Mouse (Mus musculus) mesoderm, embryonic 11.5 days (tissue): Measurements from ENCODE around the gene Pde4dip.

Experiments used
- DNase-seq: peaks from one replicate; pipeline ENCODE4 v3.0.0-alpha.2; 2012; ENCODE audit warnings: low read depth, low spot score

The Pde4dip gene

GRCm38 (mm10) chr3:97888168-97888901, at the start of gene Pde4dip:
Pde4dip (minus strand) TSS chr3:97888707.
- DNase-seq, result no peak

GRCm38 (mm10) chr3:97937945-97938266, 49.4 kb upstream of the Pde4dip start:
- DNase-seq, result no peak

- no peak for DNase-seq
Observed at GRCm38 (mm10) chr3:97937068-97937944, 48.8 kb upstream of the Pde4dip start.

- no peak for DNase-seq
Observed at GRCm38 (mm10) chr3:97934331-97935300, 46.1 kb upstream of the Pde4dip start.

- no peak for DNase-seq
Observed at GRCm38 (mm10) chr3:97933811-97934210, 45.3 kb upstream of the Pde4dip start.

GRCm38 (mm10) chr3:97933251-97933650, 44.7 kb upstream of the Pde4dip start:
- no peak for DNase-seq

GRCm38 (mm10) chr3:97932771-97933170, 44.3 kb upstream of the Pde4dip start:
- no peak for DNase-seq

- DNase-seq, result no peak
Observed at GRCm38 (mm10) chr3:97932131-97932530, 43.6 kb upstream of the Pde4dip start.

GRCm38 (mm10) chr3:97931310-97931885, 42.9 kb upstream of the Pde4dip start:
- DNase-seq, result no peak

GRCm38 (mm10) chr3:97930787-97931158, 42.3 kb upstream of the Pde4dip start:
- DNase-seq, result no peak

- DNase-seq, result no peak
Observed at GRCm38 (mm10) chr3:97930141-97930786, 41.8 kb upstream of the Pde4dip start.

- peak; percentile 85 for DNase-seq
Observed at GRCm38 (mm10) chr3:97928968-97929858, 40.7 kb upstream of the Pde4dip start.

GRCm38 (mm10) chr3:97927322-97927721, 38.8 kb upstream of the Pde4dip start:
- no peak for DNase-seq

GRCm38 (mm10) chr3:97925246-97925645, 36.7 kb upstream of the Pde4dip start:
- DNase-seq, result no peak

- no peak for DNase-seq
Observed at GRCm38 (mm10) chr3:97918885-97919550, 30.5 kb upstream of the Pde4dip start.

- no peak for DNase-seq
Observed at GRCm38 (mm10) chr3:97915081-97915480, 26.6 kb upstream of the Pde4dip start.

- no peak for DNase-seq
Observed at GRCm38 (mm10) chr3:97911093-97911492, 22.6 kb upstream of the Pde4dip start.

GRCm38 (mm10) chr3:97909737-97910136, 21.2 kb upstream of the Pde4dip start:
- no peak for DNase-seq

- no peak for DNase-seq
Observed at GRCm38 (mm10) chr3:97901586-97901985, 13.1 kb upstream of the Pde4dip start.
